Mouse (Mus musculus): ENCODE results near the gene Nt5dc3. TPM values are rescaled to one million over a fixed set of nuclear protein-coding genes. Genes with fewer than 3 reads are reported as not detected.
A peak's percentile ranks its signal among the peaks of the same experiment; 100 is the strongest.

Gene Nt5dc3
- polyA plus RNA-seq, 1 experiment from 2014 or later = 10.9 TPM

DNA sequence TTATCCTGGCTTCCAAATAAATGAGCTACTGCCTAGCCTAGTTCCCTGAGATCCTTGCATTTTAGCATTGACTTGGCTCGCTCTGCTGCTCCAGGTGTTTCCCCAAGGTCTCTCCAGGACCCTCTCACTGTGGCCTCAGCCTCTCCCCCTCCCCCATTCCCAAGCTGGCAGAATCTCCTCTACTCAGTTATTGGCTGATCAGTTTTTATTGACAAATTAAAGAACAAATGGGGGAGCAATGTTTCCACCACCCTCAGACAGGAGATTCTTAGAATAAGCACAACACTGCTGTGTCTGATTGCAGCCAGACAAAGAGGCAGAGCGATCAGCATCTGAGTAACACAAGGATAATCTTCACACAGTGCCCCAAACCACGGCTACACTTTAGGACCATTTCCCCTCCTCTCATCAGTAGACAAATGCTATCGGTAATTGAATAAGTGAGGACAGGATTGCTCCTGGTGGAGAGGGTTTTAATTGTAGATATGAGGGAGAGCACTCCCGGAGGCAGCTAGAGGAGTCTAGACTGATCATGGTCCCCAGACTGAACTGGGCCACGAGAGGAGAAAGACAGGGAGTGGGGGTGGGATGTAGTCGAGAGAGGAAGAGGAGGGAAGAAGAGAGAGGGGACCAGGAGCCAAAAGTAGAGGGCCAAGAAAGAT, 17.0 kb upstream of the Nt5dc3 start:
- no peak for ATAC-seq
- DNase-seq (ENCODE audit: low read depth, low spot score) = no peak
- in situ Hi-C loops (cut with MboI; ENCODE audit: low pct_unique_long_range_greater_than_20kb) = no loop called here

DNA sequence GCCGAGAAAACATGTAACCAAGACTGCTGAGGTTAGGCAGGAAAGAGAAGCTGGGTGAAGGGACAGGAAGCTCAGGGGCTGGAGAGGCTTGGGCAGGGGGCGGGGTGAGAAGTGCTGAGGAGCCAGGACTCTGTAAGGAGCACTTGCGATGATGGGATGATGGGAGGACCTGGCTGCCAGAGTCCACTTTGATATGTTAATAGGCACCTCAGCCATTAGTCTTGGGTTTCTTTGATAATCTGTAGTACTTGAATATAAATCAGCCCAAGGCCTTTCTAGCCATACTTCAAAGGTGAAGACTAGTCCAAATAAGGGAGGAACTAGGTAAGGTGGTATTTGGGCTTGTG, 16.4 kb upstream of the Nt5dc3 start:
- H3K27me3 ChIP-seq = no peaks in the 10 kb centered on the region
- no peak for DNase-seq (ENCODE audit: low read depth, low spot score)
- ChIA-PET CTCF (interaction anchor here (0.9 kb wide), 1 partner anchor 9 kb away, joined by 4 read pairs; no protein-coding TSS in a partner anchor), POLR2A (no interaction called here)
- no peak for ATAC-seq
- in situ Hi-C loops (cut with MboI; ENCODE audit: low pct_unique_long_range_greater_than_20kb) = no loop called here
- TF ChIP-seq CTCF (IDR thresholded peaks at IDR 0.05) = no peak

More for the DNA sequence above, 17.0 kb upstream of the Nt5dc3 start:
- CTCF ChIA-PET = no interaction called here
- POLR2A ChIA-PET = no interaction called here
- no peaks in the 10 kb centered on the region for H3K27me3 ChIP-seq
- TF ChIP-seq CTCF (IDR thresholded peaks at IDR 0.05) = no peak

DNA sequence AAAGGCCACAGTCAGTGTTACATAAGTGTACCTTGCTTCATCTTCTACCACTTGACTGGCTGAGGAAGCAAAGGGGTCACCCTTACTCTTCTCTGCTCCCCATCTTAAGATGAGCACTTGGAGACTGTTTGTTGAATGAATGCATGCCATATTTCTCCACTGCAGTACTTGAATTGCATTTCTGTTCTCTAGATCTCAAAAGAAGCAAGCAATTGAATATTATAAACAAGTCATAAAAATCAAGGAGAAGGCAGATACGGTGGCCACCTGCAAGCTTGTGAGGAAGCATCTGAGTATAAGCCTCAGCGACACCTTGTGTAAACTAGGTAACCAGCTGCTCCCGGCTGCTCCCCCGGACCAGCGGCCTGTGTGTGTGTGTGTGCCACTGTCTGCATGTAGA, 15.1 kb upstream of the Nt5dc3 start, which contains the start of gene Gm49358:
Gm49358 (plus strand) TSS at position 301 of the 400 bp plus-strand sequence.
- POLR2A ChIA-PET = interaction anchor here (0.7 kb wide), 1 partner anchor 22 kb away, joined by 3 read pairs; no protein-coding TSS in a partner anchor
- CTCF ChIA-PET = no interaction called here
- TF ChIP-seq CTCF (IDR thresholded peaks at IDR 0.05) = no peak
- H3K27me3 ChIP-seq = no peaks in the 10 kb centered on the region
- DNase-seq (ENCODE audit: low read depth, low spot score) = no peak
- in situ Hi-C loops (cut with MboI; ENCODE audit: low pct_unique_long_range_greater_than_20kb) = no loop called here
- no peak for ATAC-seq

DNA sequence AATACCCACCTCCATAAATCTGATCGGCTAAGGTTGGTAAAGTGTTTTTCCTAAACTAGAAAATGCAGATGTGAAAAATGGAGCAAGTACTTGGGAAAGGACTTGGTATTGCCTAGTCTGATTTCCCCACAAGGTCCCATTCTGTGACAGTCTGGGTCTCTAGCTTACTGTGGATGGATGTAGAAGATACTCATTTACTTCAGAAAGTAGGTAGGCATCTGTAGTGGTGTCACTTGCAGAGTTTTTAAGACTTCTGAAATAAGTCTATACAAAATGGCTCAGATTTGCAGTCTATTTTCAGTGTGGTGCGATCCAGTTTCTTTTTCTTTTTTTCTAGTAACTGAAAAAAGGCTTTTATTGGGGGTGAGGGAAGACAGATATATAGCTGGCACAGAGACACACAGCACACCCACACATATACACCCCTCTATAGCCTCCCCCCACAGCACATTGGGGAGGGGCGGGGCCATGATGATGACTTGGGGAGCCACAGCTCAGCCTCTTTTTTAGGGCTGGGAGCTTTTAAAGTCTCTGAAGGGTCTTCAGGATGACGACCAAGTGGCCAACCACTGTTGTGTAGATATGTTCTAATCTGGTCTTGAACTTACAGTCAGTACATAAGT, 13.3 kb upstream of the Nt5dc3 start:
- CTCF ChIA-PET = no interaction called here
- POLR2A ChIA-PET = no interaction called here
- DNase-seq (ENCODE audit: low read depth, low spot score) = no peak
- no peak for TF ChIP-seq CTCF (IDR thresholded peaks at IDR 0.05)
- in situ Hi-C loops (cut with MboI; ENCODE audit: low pct_unique_long_range_greater_than_20kb) = no loop called here
- no peaks in the 10 kb centered on the region for H3K27me3 ChIP-seq
- ATAC-seq = no peak

DNA sequence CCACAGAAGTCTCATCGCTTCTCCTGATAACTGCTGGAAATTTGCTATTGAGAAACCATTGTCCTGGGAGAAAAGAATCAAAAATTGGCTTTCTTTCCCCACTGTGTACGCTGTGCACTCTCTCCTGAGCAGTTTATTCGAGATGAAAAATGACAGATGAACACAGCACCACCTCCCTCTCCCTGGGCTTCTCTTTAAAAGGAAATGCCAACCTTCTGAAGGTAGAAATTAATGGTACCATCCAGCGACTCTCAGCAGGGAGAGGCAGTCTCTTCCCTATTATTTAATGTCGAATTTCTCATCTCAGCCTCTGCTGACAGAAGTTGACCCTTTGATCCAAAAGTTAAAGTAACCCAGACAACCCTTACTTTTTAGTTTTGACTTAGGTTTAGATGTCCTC, 9.6 kb upstream of the Nt5dc3 start:
- DNase-seq (ENCODE audit: low read depth, low spot score) (no peak), ATAC-seq (no peak)
- in situ Hi-C loops (cut with MboI; ENCODE audit: low pct_unique_long_range_greater_than_20kb) = no loop called here
- no peak for TF ChIP-seq CTCF (IDR thresholded peaks at IDR 0.05)
- CTCF ChIA-PET = interaction anchor here (1.2 kb wide), 1 partner anchor 60 kb away, joined by 3 read pairs; no protein-coding TSS in a partner anchor
- H3K27me3 ChIP-seq = no peaks in the 10 kb centered on the region
- POLR2A ChIA-PET = no interaction called here

DNA sequence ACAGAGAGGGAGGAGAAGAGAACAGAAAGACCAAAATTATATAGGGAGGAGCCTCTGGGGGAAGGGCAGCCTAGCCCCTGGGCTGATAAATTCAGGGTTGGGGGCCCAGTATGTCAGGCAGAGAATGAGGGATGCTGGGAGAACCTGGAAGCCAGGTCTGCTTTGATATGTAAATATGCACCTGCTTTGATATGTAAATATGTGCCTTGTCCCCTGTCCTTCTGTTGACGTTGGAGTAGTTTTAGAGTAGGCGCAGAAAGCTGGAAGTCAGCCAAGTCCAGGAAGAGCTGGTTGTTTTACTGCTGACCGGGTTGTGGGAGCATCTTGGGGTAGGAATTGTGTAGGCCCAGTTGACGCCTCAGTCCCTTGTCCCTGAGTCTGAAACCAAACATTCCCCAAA, 9.0 kb upstream of the Nt5dc3 start:
- no peak for TF ChIP-seq CTCF (IDR thresholded peaks at IDR 0.05)
- H3K27me3 ChIP-seq = no peaks in the 10 kb centered on the region
- in situ Hi-C loops (cut with MboI; ENCODE audit: low pct_unique_long_range_greater_than_20kb) = no loop called here
- no peak for DNase-seq (ENCODE audit: low read depth, low spot score)
- CTCF ChIA-PET = interaction anchor here (1.2 kb wide), 1 partner anchor 59 kb away, joined by 3 read pairs; no protein-coding TSS in a partner anchor
- ATAC-seq = no peak
- POLR2A ChIA-PET = no interaction called here

DNA sequence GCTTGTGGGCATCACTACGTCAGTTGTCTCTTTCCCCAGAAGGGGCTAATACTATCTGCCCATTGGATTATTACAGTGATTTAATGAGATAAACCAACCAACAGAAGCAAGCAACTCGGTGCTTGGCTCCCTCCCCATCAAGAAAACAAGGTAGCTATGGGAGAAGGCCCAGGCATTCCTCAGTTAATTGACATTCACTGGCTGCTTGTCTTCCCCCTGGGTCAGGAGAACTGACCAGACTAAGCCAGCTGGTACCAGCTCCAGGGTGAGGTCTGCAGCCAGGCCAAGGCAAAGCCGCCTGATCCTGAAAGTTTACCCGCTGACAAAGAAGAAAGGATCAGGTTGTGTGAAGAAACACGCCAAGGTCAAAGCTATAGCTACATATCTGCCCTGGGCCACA, 7.1 kb upstream of the Nt5dc3 start:
- ChIA-PET POLR2A (no interaction called here), CTCF (interaction anchor here (1.1 to 1.4 kb wide), 3 partner anchors 9 to 41 kb away, joined by 3 to 4 read pairs (median 3); no protein-coding TSS in a partner anchor)
- in situ Hi-C loops (cut with MboI; ENCODE audit: low pct_unique_long_range_greater_than_20kb) = no loop called here
- no peak for DNase-seq (ENCODE audit: low read depth, low spot score)
- no peaks in the 10 kb centered on the region for H3K27me3 ChIP-seq
- no peak for ATAC-seq
- TF ChIP-seq CTCF (IDR thresholded peaks at IDR 0.05) = no peak

DNA sequence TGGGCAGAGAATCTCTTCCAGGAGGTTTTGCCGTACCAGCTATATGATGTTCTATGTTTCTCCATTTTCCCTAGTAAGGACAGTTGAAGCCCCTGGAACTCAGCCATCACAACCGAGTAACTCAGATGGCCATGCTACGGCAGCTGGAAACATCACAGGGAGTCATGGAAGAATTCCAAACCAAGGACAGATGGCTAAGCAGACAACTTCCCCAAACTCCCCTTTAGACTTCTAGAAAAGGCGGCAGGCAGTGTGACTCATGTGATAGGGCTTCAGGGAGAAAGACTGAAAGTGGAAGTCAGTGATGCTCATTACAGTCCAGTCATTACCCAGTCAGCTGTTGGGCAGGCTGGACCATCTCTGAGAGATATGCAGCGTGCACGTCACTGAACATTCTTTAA, 6.6 kb upstream of the Nt5dc3 start:
- no peaks in the 10 kb centered on the region for H3K27me3 ChIP-seq
- ChIA-PET CTCF (interaction anchor here (1.1 to 1.4 kb wide), 3 partner anchors 10 to 41 kb away, joined by 3 to 4 read pairs (median 3); no protein-coding TSS in a partner anchor), POLR2A (no interaction called here)
- ATAC-seq (peak; percentile 88), DNase-seq (ENCODE audit: low read depth, low spot score) (no peak)
- no peak for TF ChIP-seq CTCF (IDR thresholded peaks at IDR 0.05)
- in situ Hi-C loops (cut with MboI; ENCODE audit: low pct_unique_long_range_greater_than_20kb) = no loop called here

DNA sequence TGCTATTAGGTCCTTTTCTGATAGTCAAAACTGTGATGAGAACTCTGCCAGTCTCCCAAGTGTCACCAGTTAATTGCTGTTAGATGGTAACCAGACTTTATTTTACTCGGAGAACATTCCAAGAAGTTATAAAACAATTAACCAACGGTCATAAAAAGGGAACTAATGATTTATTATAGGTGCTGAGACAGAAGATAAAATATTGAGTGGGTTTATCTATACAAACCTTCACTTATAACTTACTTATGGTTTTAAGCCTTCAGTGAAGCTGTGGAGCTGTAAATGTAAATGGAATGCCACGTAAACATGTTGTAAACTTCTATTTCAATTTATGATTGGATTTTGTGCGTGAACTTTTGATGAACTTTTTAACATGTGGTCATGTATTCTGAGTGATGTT, 5.4 kb upstream of the Nt5dc3 start:
- ChIA-PET POLR2A (no interaction called here), CTCF (interaction anchor here (1.5 kb wide), 1 partner anchor 11 kb away, joined by 5 read pairs; no protein-coding TSS in a partner anchor)
- no peaks in the 10 kb centered on the region for H3K27me3 ChIP-seq
- no peak for DNase-seq (ENCODE audit: low read depth, low spot score)
- TF ChIP-seq CTCF (IDR thresholded peaks at IDR 0.05) = no peak
- ATAC-seq = no peak
- in situ Hi-C loops (cut with MboI; ENCODE audit: low pct_unique_long_range_greater_than_20kb) = no loop called here

DNA sequence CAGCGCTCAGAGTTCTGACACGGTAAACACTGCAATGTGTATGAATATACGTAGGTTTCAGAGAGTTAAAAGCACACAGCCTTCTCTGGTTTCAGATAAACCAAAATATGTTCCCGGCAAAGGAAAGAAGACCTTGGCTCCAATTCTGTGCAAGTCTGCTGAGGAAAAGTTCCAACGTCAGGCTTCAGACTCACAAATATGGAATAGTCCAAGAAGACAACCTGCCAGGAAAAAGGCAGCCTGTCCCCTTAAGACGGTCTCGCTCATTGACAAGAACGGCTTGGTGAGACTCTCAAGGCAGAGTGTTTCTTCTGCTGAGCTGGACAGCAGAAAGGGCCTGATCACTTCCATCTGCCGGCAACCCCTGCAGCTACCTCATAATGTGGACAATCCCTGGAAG, 2.5 kb upstream of the Nt5dc3 start:
- no peak for DNase-seq (ENCODE audit: low read depth, low spot score)
- ChIA-PET CTCF (no interaction called here), POLR2A (no interaction called here)
- no peaks in the 10 kb centered on the region for H3K27me3 ChIP-seq
- no peak for TF ChIP-seq CTCF (IDR thresholded peaks at IDR 0.05)
- no peak for ATAC-seq
- in situ Hi-C loops (cut with MboI; ENCODE audit: low pct_unique_long_range_greater_than_20kb) = loop anchor here (5.0 kb wide), 1 partner anchor 64 kb away; no protein-coding TSS in a partner anchor

DNA sequence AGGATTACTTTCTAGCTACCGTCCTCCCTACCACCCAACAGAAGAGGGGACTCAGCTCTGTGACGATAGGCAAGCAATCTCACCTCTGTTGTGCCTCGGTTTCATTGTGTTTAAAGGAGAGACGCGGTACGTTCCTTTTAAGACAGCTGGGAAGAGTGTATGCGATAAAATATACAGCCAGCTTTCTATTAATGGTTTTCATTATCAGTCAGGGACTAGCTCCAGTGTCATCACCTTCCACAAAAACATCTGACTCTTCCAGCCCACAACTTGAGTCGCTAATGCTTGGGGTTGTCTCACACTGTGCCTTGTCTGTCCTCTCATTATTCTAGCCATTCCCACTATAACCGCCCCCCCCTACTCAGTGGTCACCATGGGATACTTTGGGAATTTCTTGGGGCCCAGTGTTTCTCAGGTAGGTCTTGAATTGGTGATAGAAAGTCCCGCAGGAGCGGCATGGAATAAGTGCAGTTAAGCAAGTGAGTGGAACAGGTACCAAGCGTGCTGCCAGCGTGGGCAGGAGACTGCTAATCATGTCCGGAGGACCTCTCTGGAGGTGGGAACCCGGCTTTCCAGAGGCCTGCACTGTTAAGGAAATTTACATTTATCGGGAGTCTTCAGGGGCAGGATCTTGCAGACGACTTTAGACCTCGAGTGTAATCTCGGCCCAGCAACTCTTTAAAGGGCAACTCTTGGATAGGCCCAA, 1.0 kb upstream of the Nt5dc3 start:
- in situ Hi-C loops (cut with MboI; ENCODE audit: low pct_unique_long_range_greater_than_20kb) = loop anchor here (5.0 kb wide), 1 partner anchor 65 kb away; no protein-coding TSS in a partner anchor

More for the DNA sequence above, 1.0 kb upstream of the Nt5dc3 start:
- ChIA-PET POLR2A (interaction anchor here (1.6 kb wide), 1 partner anchor 74 kb away, joined by 7 read pairs; no protein-coding TSS in a partner anchor), CTCF (interaction anchor here (0.9 kb wide), 1 partner anchor 54 kb away, joined by 3 read pairs; no protein-coding TSS in a partner anchor)
- DNase-seq (ENCODE audit: low read depth, low spot score) (no peak), ATAC-seq (no peak)
- no peaks in the 10 kb centered on the region for H3K27me3 ChIP-seq
- TF ChIP-seq CTCF (IDR thresholded peaks at IDR 0.05) = no peak
